Mouse (Mus musculus) myocyte (in vitro differentiated cells): Measurements from ENCODE around the gene Postn.

Experiments used
- CEBPB ChIP-seq: IDR thresholded peaks from 2 replicates; pipeline ENCODE4 v1.6.1; 2011; ENCODE audit warnings: mild to moderate bottlenecking, moderate library complexity; ENCODE audit not compliant: poor library complexity, insufficient read depth, severe bottlenecking
- E2F4 ChIP-seq: IDR thresholded peaks from one replicate; pipeline ENCODE4 v1.6.1; 2011; ENCODE audit warnings: mild to moderate bottlenecking, control low read depth, moderate library complexity; ENCODE audit not compliant: insufficient read depth
- MAX ChIP-seq: IDR thresholded peaks from one replicate; pipeline ENCODE4 v1.6.1; 2011; ENCODE audit warnings: low read depth, mild to moderate bottlenecking, control low read depth
- MYOD1 ChIP-seq, 3 experiments: IDR thresholded peaks; one replicate each; pipeline ENCODE4 v1.6.1; 2011; ENCODE audit warnings: control low read depth in 2 of 3, low read depth in 2 of 3, mild to moderate bottlenecking in 2 of 3, moderate library complexity in 1 of 3; ENCODE audit not compliant: insufficient read length in 2 of 3, control insufficient read depth in 1 of 3
- MYOG ChIP-seq, 3 experiments: IDR thresholded peaks; one replicate each; pipeline ENCODE4 v1.6.1; 2011; ENCODE audit warnings: control low read depth in 2 of 3, low read depth in 2 of 3, mild to moderate bottlenecking in 2 of 3; ENCODE audit not compliant: insufficient read length in 2 of 3, control insufficient read depth in 1 of 3, insufficient read depth in 1 of 3
- POLR2A ChIP-seq: IDR thresholded peaks from one replicate; pipeline ENCODE4 v1.6.1; 2011; ENCODE audit warnings: low read depth, mild to moderate bottlenecking, control low read depth, moderate library complexity; ENCODE audit not compliant: insufficient read length
- POLR2AphosphoS2 ChIP-seq: IDR thresholded peaks from one replicate; pipeline ENCODE4 v1.6.1; 2011; ENCODE audit warnings: low read depth, control low read depth; ENCODE audit not compliant: insufficient read length
- REST ChIP-seq: IDR thresholded peaks from one replicate; pipeline ENCODE4 v1.6.1; 2011; ENCODE audit warnings: mild to moderate bottlenecking, control low read depth, moderate library complexity; ENCODE audit not compliant: insufficient read depth, insufficient read length
- SRF ChIP-seq: IDR thresholded peaks from one replicate; pipeline ENCODE4 v1.6.1; 2011; ENCODE audit warnings: low read depth; ENCODE audit not compliant: control insufficient read depth, insufficient read length
- TCF12 ChIP-seq: IDR thresholded peaks from one replicate; pipeline ENCODE4 v1.6.1; 2011; ENCODE audit warnings: mild to moderate bottlenecking, control low read depth; ENCODE audit not compliant: poor library complexity, insufficient read depth, severe bottlenecking
- USF1 ChIP-seq: IDR thresholded peaks from one replicate; pipeline ENCODE4 v1.6.1; 2011; ENCODE audit warnings: low read depth, mild to moderate bottlenecking, control low read depth, moderate library complexity

DNA sequence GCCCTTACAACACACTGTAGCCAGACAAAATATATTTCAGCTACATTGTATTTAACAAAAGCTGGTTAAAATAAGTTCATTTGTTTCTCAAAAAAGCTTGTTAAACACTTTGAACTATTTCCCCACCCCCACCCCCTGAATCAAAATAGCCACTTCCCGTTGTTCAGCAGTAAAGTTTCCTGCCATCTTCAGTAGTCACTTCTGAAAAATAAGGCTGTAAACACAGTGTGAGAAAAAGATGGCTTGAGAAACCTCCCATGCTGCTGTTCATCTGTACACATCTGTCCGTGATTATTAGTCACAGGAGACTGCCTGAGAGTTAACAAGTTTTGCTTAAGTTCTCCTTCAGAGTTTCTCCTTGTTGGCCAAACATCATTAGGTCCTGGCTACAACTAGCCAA, 39.0 kb downstream of the Postn start:
- TF ChIP-seq USF1, result no peak
- no peak for TF ChIP-seq MYOG (IDR thresholded peaks at IDR 0.05; ENCODE audit: control insufficient read depth in 1 of 3, insufficient read depth in 1 of 3, insufficient read length in 2 of 3, low read depth in 2 of 3)
- no peak for TF ChIP-seq SRF
- TF ChIP-seq POLR2A, result no peak
- TF ChIP-seq POLR2AphosphoS2, result no peak
- TF ChIP-seq MYOD1 (IDR thresholded peaks at IDR 0.05; ENCODE audit: control insufficient read depth in 1 of 3, insufficient read length in 2 of 3, low read depth in 2 of 3), result no peak
- no peak for TF ChIP-seq MAX
- TF ChIP-seq CEBPB, result no peak
- no peak for TF ChIP-seq TCF12
- TF ChIP-seq REST, result no peak
- TF ChIP-seq E2F4, result no peak
